Mouse (Mus musculus): ENCODE measurements around the gene Mfsd13b.

- no peak for TF ChIP-seq POLR2A (IDR thresholded peaks at IDR 0.05; ENCODE audit: low read depth, low read length)
- no peak for TF ChIP-seq CTCF (IDR thresholded peaks at IDR 0.05; ENCODE audit: borderline replicate concordance, insufficient read depth, low read length)
These were observed 59.7 kb downstream of the Mfsd13b start for GRCm38 (mm10) chr7:121041989-121042388.
